Mouse (Mus musculus): Measurements from ENCODE around the gene Olfr1299.

The Olfr1299 gene

GRCm38 (mm10) chr2:111661119-111661518 lies at the start of gene Olfr1299:
TSS of gene Olfr1299 (plus strand) at chr2:111661419.
- DNase-seq, result no peak

DNA sequence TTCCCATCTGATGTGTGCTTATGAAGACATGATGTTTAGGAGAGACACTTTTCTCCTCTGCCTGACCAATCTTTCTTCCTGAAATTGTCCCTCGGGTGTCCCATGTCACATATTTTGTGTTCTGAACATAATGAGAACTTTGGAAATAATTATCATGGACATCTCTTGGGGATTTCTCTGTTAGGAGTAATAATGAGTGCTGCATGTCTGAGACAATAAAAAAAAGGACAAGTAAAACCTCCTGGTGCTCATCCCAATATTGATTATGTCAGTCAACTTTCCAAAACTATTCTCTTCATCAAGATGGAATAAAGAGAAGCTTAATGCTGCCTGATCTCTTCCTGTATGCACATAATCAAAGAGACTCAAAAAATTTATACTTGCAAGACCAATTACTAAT lies 34.8 kb upstream of the Olfr1299 start, which contains the start of gene Olfr1297:
Gene Olfr1297 (minus strand): TSS at position 101 of the 400 bp plus-strand sequence.
- no peak for DNase-seq

DNA sequence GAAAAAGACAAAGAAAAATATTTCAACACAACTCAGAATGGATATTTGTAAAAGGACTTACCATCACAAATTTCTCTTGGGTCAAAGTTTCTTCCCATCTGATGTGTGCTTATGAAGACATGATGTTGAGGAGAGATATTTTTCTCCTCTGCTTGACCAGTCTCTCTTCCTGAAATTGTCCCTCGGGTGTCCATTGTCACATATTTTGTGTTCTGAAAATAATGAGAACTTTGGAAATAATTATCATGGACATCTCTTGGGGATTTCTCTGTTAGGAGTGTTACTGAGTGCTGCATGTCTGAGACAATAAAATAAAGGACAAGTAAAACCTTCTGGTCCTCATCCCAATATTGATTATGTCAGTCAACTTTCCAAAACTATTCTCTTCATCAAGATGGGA lies 12.1 kb upstream of the Olfr1299 start, which contains the start of gene Olfr1298:
Gene Olfr1298 (minus strand): TSS at position 101 of the 400 bp plus-strand sequence.
- DNase-seq, result no peak

Measured in kidney, postnatal 36 days (tissue).